11 mouse cellular contexts compared by ENCODE assay signal in the genomic region with DNA sequence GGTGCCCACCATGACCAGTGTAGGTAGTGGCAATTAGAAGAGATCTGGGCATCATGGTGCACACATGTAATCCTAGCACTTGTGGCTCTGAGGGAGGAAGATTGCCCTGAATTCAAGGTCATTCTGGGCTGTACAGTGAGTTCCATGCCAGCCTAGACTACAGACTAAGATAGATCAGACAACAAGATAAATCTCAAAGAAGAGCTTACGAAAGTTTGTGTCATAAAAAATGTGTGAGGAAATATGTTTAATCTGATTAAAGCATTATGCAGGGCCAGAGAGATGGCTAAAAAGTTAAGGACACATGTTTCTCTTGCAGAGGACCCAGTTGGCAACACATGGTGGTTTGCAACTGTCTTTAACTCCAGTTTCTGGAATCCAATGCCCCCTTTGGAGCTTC. TPM values are rescaled to one million over a fixed set of nuclear protein-coding genes. Genes with fewer than 3 reads are reported as not detected.
DNase-seq lines count a peak whose midpoint lies in the region.
"Had no signal": no experiment of that assay in that cellular context is flagged by ENCODE, and none has a peak within 500 bp of the region (broad histone marks: within the 10 kb centered on the region; RNA-seq: fewer than 3 reads in every experiment).

No protein-coding gene starts in this region.

- DNase-seq in adrenal gland, adult (ENCODE audit: inconsistent age in 2 of 2, low spot score in 1 of 2): peak; percentile 42 to 74
- DNase-seq in adrenal gland, adult 8-10 months: no peak
- peak; percentile 17 for DNase-seq in adrenal gland, postnatal 10 days
- no peak for DNase-seq in adrenal gland, postnatal 14 days
- peak; percentile 95 for DNase-seq in gonadal fat pad, adult 2 months (ENCODE audit: low read depth)
- DNase-seq in cerebellum, adult 9-10 months: no peak
- DNase-seq: cerebellum, adult 11 months; cerebellum, adult 18-20 months; cerebellum, adult 8-10 months; cerebellum, postnatal 10 days; cerebellum, postnatal 25 days had no signal

RNA-seq across cellular contexts. Expression of a gene that starts 40.6 kb away (rescaled TPM):
- total RNA-seq in adrenal gland, adult 8-10 months (2022): 100 to 1,000 TPM; 145 to 233 (median 191) TPM
- total RNA-seq in adrenal gland, postnatal 10 days (2021): 100 to 1,000 TPM; 103 TPM
- total RNA-seq in adrenal gland, postnatal 14 days (2021): 164 and 209 TPM in 2 replicates
- 32.9 and 38.5 TPM in 2 replicates for polyA plus RNA-seq in gonadal fat pad, adult 2 months (2012; rRNA removed)

Comparison
In these comparisons a context has a peak if more than half of its experiments do, and no peak if none do; other contexts are left out.
1. DNase-seq: peak in adrenal gland, adult (2 of 2), adrenal gland, postnatal 10 days (single experiment) and gonadal fat pad, adult 2 months (single experiment); none in adrenal gland, adult 8-10 months (single experiment), adrenal gland, postnatal 14 days (single experiment) and cerebellum, adult 9-10 months (single experiment).